Mouse (Mus musculus): Measurements from ENCODE around the gene Il17rd.

Gene Il17rd

DNA sequence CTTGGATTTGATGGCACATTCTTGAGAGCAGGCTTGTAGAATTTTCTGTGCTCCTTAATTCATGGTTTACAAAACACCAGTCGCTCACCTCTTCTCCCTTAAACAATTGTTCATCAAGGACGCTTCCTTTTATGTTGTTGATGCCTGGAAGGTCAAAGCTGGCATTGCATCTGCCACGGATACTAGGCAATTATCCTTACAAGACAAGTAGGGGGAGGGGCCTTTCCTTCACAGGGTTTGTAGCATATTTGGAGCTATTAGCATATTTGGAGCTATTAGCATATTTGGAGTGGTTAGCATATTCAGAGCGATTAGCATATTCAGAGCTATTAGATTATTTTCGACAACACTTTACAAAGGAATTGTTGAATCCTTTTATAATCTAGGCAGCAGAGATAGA, 55.5 kb downstream of the Il17rd start:
- no peak for DNase-seq (ENCODE audit: low read depth)

DNA sequence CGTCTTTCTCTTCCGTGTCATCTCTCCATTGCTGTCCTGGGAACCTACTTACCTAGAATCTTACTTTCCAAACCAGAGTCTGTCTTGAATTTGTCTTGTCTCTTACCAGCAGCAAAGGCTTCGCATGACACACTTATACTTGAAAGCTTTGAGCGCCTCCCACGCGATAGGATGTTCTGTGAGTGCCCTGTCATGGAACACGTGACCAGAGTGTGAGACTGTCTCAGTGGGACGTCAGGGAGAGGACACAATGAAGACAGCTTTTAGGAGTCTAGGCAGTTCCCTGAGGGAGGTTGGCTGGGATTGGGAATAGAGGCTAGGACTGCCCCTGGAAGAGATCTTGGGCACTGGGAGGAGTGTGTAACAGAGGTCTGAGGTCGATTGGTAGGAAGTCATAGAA, 57.4 kb downstream of the Il17rd start:
- DNase-seq (ENCODE audit: low read depth): no peak

DNA sequence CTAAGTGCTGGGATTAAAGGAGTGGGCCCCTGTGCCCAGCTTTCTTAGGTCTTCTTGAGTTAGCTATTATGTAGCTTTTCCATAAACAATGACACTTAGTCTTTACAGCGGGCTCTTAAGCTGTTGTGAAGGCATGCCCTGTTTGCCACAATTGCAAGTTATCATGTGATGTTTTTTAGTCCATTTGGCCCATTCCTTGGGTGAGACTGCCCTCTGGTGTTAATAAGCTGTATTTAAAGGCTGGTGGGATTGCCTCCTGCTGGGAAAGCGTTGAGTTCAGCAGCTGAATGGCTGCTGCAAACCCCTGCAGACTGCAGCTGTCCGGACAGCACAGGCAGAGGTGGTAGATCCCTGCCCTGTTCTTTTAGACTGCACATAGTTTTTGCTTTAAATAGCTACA, 58.0 kb downstream of the Il17rd start:
- DNase-seq (ENCODE audit: low read depth): peak; percentile 84

DNA sequence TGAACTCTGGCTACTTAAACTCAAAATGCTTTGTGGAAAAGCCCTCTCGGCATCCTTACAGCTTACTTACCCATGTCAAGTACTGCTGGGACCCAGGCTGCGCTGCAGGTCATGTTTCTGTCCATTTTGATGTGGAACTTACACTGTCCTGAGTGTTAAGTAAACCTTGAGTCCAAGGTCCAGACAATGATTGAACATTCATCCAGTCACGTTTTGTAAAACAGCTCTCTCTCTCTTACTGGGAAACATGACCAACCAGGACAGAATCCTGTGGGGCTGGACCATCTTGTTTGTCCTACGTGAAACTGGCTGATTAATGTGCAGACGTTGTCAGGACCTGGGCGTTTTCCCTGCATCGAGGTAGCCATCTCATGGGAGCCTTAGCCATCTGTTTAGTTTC, 63.0 kb downstream of the Il17rd start:
- DNase-seq (ENCODE audit: low read depth): no peak

DNA sequence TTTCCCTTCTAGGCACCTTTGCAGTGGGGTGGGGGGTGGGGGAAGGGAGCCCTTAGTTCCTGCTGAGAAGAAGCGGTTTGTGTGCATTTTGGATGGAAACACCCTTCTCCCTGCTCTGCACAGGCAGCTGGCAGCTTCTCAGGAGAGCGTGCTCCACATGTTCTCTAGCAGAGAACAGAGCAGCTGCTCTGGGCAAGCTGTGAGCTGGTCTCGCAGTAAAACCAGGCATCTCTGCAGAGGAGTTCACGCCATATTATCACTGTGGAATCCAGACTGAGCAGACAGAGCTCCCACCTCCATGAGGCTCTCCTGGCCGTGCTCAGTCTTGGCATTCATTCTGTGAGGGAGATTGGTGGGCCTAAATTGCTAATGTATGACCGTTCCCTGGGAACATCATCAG, 64.0 kb downstream of the Il17rd start:
- DNase-seq (ENCODE audit: low read depth): no peak

DNA sequence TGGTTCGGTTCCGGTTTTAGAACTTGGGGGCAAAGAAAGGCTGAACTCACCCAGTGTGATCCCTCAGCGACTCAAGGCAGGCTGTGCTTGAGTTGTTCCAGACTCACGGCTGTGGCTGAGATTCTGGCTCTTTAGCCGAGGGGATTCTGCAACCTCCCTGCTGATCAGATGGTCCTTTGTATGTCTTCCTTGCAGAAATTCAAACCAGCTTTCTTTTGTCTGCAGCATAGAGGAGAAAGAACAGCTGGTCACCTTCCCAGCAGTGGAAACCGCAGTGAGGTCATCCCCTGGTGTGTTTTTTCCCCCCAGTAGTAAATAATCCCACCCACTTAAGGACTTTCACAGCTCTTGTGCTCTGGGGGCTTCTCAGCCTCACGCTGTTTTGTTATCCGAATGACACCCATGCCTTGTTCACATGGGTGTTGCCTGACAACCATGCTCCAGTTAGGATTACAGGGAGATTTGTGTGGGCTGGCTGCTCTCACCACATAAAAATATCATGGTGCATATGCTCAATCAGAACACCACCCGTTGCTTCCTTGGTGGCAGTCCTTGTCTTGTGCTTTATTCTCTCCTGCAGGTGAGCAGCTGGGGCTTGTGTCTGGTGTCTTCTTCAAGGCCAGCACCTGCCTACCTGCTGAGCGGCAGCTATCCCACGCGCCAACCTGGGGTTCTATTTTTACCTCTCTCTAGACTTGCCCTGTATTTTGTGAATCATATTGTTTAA, 67.2 kb downstream of the Il17rd start:
- no peak for DNase-seq (ENCODE audit: low read depth)

DNA sequence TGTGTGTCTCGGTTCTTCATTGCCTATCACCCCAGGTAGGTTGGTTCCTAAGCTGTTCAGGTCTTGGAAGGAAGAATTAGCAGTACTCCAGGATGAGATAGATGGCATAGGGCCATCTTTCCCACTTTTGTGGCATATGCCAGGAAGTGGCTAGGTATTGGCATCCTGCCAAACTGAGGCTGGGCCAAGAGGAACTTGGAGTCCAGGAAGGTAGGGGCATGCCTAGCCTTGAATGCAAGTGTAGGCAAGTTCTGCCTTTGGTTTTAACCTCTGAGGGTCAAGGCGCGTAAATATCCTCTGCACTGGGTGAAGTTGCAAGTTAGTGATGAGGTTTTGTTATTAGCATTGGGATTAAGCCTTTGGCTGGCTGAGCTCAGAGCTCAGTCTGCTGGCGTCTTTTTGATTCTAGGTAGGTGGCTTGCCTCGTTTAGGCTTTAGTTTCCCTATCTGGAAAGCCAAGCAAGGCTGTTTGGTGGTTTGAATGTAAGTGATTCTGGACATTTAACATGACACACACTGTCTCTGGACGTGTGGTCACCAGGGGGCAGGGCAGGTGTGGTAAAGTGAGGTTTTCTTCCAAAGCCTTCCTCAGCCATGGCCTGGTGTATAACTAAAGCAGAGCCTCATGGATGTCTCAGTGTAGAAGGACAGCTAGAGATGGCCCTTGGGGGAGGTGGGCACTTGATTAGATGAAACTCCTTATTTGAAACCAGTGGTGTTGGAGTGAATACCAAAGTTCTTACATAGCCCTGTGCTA, 70.2 kb downstream of the Il17rd start:
- peak; percentile 46 for DNase-seq (ENCODE audit: low read depth)

DNA sequence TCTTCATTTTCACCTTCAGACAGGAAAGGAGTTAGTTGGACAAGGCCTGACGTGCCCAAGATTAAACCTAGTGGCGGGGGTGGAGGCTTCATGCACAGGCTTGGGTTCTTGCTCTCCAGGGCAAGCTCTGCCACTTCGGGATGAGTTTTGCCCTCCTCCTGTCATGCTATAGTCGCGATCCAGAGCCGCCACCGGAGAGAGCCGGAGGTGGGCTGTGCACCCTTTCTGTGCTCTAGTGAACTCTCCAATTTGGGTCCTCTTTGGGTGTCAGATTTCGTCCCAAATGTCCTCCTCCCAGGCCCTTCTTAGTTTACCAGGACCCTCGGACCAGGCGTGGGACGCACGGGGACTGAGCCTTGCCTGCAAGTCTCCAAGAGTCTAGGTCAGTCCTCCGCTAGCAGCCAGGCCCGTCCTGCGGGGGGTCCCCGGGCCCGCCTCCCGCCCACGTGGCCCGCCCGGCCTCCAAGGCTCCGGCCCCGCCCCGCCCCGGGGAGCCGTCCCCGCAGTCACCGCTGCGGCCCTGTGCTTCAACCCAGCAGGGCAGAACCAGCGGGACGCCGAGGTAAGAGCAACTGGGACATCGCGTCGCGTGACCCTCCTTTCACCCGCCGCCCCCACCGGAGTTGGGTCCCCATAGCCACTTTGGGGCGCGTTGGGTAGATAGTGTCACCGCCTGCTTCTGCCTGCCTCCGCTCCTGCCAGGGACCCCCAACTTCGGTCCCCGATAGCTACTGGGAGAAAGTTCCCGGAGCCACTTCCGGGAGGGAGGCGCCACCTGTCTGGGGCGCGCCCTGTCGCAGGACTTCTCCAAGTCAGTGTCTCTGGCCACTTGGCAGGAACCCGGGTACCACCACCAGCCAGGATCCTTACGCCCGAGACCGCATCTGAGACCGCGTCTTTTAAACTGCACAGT, 75.9 kb downstream of the Il17rd start, which contains the start of gene Arhgef3:
Arhgef3 (plus strand) TSS at position 538 of the 913 bp plus-strand sequence.
- no peak for DNase-seq (ENCODE audit: low read depth)

DNA sequence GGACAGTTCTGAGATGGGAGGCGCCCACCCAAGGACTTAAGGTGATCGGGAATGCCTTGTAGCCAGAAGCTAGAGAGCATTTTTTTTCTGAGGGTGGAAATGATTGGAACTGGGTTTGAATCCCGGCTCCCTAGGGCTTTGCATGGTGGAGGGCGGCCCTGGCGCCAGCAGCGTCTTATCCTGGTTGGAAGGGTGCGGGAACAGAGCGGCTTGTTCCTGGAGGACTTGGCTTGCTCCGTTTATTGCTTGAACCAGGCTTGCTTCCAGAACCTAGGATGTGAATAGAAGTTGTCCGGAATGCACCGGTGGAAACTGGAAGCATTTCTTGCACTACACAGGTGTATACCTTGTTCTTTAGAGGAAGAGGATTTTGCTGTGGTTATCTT, 76.5 kb downstream of the Il17rd start:
- DNase-seq (ENCODE audit: low read depth): no peak

DNA sequence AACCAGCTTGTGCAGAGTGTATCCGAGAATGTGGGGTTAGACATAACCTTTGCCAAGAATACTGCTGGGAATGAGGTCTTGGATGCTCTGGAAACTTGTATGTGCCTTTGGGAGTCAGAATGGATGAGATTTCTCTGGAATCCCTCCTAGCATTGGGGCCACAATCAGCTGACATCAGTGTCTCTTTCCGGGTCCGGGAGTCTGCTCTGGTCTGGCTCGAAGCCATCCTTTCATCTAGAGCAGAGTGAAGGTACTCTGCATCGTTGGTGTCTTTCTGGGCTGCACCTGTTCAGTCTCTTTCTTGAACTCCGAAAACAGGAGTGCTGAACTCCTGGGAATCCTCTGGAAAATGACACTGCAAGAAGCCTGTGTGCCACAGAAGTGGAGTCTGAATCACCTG, 77.2 kb downstream of the Il17rd start:
- DNase-seq (ENCODE audit: low read depth): no peak

DNA sequence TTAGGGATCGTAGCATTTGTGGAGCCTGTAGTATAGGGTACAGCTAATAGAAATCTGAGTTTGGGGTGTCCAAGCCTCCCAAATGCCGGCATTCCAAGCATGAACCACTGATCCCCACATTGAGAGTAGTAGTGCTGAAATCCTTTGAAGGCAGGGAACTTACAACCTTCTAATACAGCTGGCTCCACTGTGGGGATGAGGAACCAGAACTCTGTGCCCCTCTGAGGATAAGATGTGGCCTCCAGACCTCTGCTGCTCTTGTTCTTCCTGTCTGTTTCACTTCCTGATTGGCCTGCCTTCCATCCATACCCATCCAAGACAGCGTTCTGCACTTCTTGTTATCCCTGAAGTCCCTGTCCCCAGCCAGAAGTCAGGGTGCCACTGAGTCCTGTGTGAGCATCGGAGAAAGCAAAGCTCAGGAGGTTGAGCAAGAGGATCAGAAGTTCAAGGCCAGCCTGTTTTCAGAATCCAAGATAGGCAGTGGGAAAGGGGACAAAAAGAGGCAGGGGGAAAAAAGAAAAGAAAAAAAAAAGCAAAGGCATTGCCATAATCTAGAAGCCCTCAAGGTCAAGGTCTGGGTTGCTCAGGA, 77.9 kb downstream of the Il17rd start:
- no peak for DNase-seq (ENCODE audit: low read depth)

DNA sequence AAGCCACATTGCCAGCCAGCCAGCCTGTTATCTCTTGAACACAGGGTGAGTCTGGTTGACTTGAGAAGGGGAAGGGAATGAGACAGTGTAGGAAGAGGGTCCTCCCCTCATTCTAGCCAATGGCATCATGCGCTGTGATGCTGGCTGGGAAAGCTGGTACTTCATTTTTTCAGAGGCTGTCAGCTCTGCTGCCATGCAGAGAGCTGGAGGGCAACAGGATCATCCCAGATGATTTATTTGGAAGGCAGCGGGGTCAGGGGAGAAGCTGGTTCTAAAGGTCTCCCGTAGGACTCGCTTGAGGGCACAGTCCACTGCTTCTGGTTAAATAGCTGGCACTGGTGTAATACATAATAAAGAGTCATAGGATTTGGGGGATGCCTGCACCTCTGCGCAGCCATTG, 79.8 kb downstream of the Il17rd start:
- DNase-seq (ENCODE audit: low read depth): no peak

DNA sequence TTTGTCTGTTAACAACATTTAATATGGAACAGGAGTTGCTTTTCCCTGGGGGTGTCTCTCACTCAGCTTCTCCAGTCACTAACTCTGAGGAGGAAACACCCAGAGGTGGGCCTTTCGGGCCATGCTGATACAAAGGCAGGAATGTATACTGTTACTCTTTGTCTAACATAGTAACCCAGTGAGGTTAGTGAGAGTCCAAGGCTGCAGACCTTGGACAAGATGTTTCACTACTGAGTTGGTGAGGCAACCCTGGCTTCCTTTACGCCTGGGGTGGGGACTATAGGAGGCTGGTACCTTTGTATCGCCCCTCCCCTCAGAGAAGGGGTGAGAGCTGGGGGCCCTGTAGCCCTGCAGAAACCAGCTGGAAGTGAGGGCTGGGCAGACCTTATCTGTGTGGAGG, 83.9 kb downstream of the Il17rd start:
- no peak for DNase-seq (ENCODE audit: low read depth)

DNA sequence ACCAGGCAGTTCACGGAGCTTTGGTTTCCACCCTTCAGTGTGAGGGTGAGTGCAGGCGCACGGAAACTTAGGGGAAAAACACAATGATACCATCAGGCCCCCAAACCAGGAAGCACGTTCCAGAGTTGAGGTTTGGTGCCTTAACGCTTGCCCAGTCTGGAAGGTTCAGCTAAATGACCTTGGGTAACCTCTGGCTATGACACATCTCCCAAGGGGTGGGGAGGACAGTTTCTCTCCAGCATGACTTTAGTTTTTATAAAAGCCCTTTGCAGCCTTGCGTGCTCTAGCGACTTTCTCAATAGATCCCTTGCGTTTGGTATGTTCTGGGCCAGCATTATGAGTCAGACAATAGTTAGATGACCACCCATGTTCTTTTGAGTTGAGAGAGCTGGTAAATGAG, 84.8 kb downstream of the Il17rd start:
- peak; percentile 52 for DNase-seq (ENCODE audit: low read depth)

DNA sequence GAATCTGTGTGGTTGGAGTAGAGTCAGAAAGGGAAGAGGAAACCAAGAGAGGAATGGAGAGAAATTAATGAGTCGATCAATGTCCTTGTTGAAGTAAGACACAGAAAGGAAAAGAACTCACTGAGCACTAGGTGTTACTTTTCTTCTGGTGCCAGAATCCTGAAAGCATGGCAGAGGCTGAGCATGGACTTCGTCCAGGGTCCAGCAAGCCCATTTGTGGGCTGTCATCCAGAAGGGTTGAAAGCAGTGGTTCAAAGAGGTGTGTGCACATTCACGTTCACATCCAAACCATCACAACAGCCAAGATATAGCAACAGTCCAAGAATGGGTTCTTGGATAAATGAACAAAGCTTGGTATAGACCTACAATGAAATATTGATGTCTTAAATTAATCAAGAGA, 91.3 kb downstream of the Il17rd start:
- no peak for DNase-seq (ENCODE audit: low read depth)

DNA sequence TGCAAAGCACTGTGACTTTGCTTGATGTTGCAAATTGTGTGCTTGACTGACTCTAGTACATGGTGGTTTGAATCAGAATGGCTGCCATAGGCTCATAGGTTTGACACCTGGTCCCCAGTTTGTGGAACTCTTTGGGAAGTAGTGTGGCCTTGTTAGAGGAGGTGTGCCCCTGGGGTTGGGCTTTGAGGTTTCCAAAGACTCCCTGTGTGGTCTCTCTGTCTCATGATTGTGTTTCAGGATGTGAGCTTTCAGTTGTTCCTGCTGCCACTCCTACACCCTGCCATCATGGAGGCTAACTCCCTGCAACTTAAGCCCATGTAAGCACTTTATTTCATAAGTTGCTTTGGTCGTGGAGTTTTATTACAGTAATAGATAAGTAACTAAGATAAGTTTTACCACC, 91.9 kb downstream of the Il17rd start:
- DNase-seq (ENCODE audit: low read depth): no peak

DNA sequence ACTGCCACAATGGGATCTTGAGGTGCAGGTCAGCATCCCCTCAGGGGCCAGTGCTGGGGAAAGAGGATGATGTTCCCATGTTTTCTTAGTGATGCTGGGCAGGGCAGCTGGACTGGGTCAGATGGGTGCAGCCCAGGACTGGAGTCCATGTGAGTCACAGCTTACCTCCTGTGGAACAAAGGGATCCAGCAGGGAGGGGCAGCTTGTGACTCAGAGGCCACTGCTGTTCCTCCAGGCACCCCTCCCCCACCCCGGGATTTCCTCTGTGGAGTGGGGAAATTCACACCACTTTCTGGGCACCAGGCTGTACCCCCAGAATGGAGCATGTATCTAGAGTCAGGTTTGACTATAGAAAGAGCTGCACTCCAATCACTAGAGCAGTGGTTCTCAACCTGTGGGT, 92.8 kb downstream of the Il17rd start:
- DNase-seq (ENCODE audit: low read depth): no peak

DNA sequence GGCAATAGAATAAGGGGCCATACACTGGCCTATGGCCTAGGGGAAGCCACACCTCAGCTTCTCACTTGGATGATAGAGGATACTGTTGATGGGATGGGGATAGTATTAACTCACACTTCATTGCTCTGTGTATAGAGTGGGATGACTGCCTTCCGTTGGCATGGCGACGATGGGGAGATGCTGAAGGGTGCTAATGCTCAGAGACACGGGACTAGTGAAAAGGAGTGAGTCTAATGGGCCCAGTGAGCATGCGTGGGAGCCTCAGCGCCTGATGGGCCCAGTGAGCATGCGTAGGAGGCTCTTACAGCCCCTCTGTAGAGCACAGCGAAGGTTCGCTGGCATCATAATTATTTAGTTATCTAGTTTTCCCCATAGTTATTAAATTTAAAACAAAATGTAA, 100.2 kb downstream of the Il17rd start:
- no peak for DNase-seq (ENCODE audit: low read depth)

DNA sequence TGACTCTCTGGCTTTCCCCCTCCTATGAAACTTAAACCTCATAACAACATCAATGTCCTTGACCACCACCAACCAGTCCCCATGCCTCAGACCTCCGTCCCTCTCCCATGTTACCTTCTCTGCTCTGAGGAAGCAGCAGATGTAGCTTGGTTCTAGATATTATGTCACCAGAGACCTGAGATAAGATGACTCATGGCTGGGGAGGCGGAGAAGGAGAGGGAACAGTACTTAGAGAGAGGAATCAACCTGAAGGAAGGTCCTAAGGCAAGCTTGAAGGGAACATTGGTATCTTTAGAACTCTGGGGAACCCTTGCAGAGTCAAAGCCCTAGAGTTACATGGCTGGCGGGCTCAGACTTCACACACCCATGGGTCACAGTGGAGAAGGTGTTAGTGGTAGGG, 101.2 kb downstream of the Il17rd start:
- no peak for DNase-seq (ENCODE audit: low read depth)

DNA sequence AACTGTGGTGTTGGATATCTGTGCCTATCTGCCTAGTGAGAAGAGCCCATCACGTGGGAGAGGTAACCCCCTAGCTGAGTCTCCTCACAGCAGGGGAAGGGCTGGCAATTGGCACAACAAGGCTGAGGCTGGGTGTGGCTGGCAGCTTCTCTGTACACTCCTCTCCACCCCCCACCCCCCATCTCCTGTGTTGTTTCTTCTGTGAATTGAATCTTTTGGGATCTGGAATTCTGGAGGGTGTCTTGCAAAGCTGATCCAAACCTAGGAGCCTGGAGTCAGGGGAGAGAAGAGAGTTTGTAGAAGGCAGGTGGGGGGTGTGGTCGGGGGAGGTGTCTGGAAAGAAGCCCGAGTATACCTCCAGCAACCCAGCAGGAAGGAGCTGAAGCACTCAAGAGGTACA, 102.7 kb downstream of the Il17rd start:
- no peak for DNase-seq (ENCODE audit: low read depth)

DNA sequence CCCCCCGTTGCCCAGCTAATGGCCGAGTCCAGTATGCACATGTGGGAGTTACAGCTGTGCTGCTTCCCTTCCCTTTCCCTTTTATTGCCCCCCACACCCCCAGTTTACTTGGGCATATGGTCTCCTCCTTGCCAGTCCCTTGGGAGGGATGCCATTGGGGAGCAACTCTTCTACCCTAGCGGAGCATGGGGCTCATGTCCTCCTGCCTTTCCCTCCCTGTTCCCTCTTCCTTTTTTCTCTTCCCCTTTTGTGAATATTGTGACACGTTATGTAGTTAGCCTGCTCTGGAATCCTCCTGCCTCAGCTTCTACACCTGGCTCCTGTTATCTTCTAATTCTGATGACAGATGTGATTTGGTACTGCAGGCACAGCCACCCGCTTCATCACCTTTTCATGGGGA, 103.9 kb downstream of the Il17rd start:
- no peak for DNase-seq (ENCODE audit: low read depth)

Measured in 416B (cell line).